Mouse (Mus musculus): Measurements from ENCODE around the gene Mgst2. TPM values are rescaled to one million over a fixed set of nuclear protein-coding genes. Genes with fewer than 3 reads are reported as not detected.
A peak's percentile ranks its signal among the peaks of the same experiment; 100 is the strongest.

The Mgst2 gene
- total and polyA plus RNA-seq, 3 experiments, result 0.69 to 3.1 TPM; not detected in 1

DNA sequence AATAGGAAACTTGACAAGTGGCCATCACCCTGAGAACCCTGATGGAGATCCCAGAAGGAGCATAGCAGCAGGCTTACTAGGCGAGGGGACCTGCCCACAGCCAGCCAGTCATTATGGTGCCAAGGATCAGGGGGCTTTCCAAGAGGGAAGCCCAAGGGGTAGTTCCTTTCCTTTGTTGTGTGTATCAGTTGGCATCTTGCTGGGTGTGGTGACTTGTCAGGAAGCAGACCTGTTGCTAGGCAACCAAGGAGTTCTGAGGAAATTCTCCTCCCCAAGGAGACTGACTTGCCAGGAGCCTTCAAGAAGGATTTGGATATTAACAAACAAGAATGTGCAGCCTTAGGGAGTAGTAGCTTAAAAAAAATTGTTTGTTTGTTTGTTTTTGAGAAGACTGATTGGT, 25.7 kb upstream of the Mgst2 start:
- Histone ChIP-seq H3K79me2 (ENCODE audit: control insufficient read depth, insufficient read depth, low read length, poor library complexity) (no peaks in the 10 kb centered on the region), H3K27ac (ENCODE audit: control insufficient read depth, low read depth, low read length) (no peak overlapping the region), H3K4me1 (ENCODE audit: control insufficient read depth in 1 of 2, insufficient read depth in 2 of 2, low read length in 2 of 2) (peaks cover 16 to 27% of the 10 kb centered on the region in 2 experiments)

DNA sequence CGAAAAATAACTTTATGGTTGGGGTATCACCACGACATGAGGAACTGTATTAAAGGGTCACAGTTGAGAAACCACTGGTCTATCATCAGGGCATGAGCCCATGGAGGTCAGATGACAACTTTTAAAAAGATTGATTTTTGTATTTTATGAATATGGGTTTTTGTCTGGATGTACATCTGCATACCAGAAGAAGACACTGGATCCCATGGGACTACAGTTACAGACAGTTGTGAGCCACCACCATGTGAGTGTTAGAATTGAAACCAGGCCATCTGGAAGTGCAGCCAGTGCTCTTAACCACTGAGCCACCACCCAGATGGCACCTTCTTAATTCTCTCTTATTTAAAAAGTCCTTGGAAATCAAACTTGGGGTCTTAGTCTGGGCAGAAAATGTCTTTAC, 24.2 kb upstream of the Mgst2 start:
- H3K4me1 ChIP-seq (ENCODE audit: control insufficient read depth in 1 of 2, insufficient read depth in 2 of 2, low read length in 2 of 2), result peaks cover 16 to 27% of the 10 kb centered on the region in 2 experiments
- peaks cover 0 to 24% of the 10 kb centered on the region in 2 experiments; a peak in 2 of 4 replicates for H3K36me3 ChIP-seq (ENCODE audit: control insufficient read depth in 1 of 2, insufficient read depth in 2 of 2, low read length in 2 of 2)
- no peaks in the 10 kb centered on the region; a peak in 1 of 4 replicates for H3K27me3 ChIP-seq (ENCODE audit: control insufficient read depth in 1 of 2, insufficient read depth in 2 of 2, low read length in 2 of 2)
- no peak overlapping the region for H3K9ac ChIP-seq (ENCODE audit: control insufficient read depth, low read depth, low read length, poor library complexity, severe bottlenecking)
- no peak overlapping the region for H3K27ac ChIP-seq (ENCODE audit: control insufficient read depth, low read depth, low read length)
- no peak for TF ChIP-seq TAL1 (IDR thresholded peaks at IDR 0.05; ENCODE audit: low read length)
- no peak for TF ChIP-seq RAD21 (IDR thresholded peaks at IDR 0.05; ENCODE audit: low read depth, low read length)
- no peak for TF ChIP-seq ZC3H11A (IDR thresholded peaks at IDR 0.05; ENCODE audit: low read depth, low read length)
- peak overlapping the region; percentile 82 to 91; a peak in 3 of 4 replicates for H3K4me3 ChIP-seq (ENCODE audit: control insufficient read depth in 1 of 2, insufficient read depth in 1 of 2, low read depth in 2 of 2, low read length in 2 of 2)
- no peaks in the 10 kb centered on the region for H3K79me2 ChIP-seq (ENCODE audit: control insufficient read depth, insufficient read depth, low read length, poor library complexity)
- no peak for DNase-seq (ENCODE audit: low read depth, low spot score)
- H3K9me3 ChIP-seq (replicated peaks; ENCODE audit: insufficient read depth, low read length), result no peaks in the 10 kb centered on the region

More for the DNA sequence above, 25.7 kb upstream of the Mgst2 start:
- Histone ChIP-seq H3K9me3 (replicated peaks; ENCODE audit: insufficient read depth, low read length) (no peaks in the 10 kb centered on the region), H3K9ac (ENCODE audit: control insufficient read depth, low read depth, low read length, poor library complexity, severe bottlenecking) (no peak overlapping the region), H3K36me3 (ENCODE audit: control insufficient read depth in 1 of 2, insufficient read depth in 2 of 2, low read length in 2 of 2) (peaks cover 0 to 24% of the 10 kb centered on the region in 2 experiments; a peak in 2 of 4 replicates), H3K27me3 (ENCODE audit: control insufficient read depth in 1 of 2, insufficient read depth in 2 of 2, low read length in 2 of 2) (no peaks in the 10 kb centered on the region; a peak in 1 of 4 replicates), H3K4me3 (ENCODE audit: control insufficient read depth in 1 of 2, insufficient read depth in 1 of 2, low read depth in 2 of 2, low read length in 2 of 2) (no peak overlapping the region)
- DNase-seq (ENCODE audit: low read depth, low spot score), result peak; percentile 25
- TF ChIP-seq USF1 (IDR thresholded peaks at IDR 0.05; ENCODE audit: low read depth, low read length) (no peak), NRF1 (IDR thresholded peaks at IDR 0.05; ENCODE audit: insufficient read depth, low read depth, low read length, poor library complexity, severe bottlenecking) (no peak), POLR2AphosphoS5 (IDR thresholded peaks at IDR 0.05; ENCODE audit: borderline replicate concordance, low read depth, low read length) (no peak), CHD2 (IDR thresholded peaks at IDR 0.05; ENCODE audit: low read length) (no peak), E2F4 (IDR thresholded peaks at IDR 0.05; ENCODE audit: borderline replicate concordance, low read depth, low read length) (no peak), ZNF384 (IDR thresholded peaks at IDR 0.05; ENCODE audit: low read depth, low read length) (no peak), ETS1 (IDR thresholded peaks at IDR 0.05; ENCODE audit: low read depth, low read length) (no peak), MAX (IDR thresholded peaks at IDR 0.05; ENCODE audit: low read length) (no peak), POLR2AphosphoS2 (IDR thresholded peaks at IDR 0.05; ENCODE audit: low read length) (no peak), MEF2A (IDR thresholded peaks at IDR 0.05; ENCODE audit: extremely low read depth, insufficient replicate concordance, low read depth, low read length, poor library complexity, severe bottlenecking) (no peak), CHD1 (IDR thresholded peaks at IDR 0.05; ENCODE audit: low read depth, low read length) (no peak), RAD21 (IDR thresholded peaks at IDR 0.05; ENCODE audit: low read depth, low read length) (no peak), NELFE (IDR thresholded peaks at IDR 0.05; ENCODE audit: low read depth, low read length) (no peak)
